Mouse (Mus musculus) kidney, postnatal 0 days (tissue): ENCODE results near the gene Zfp341. TPM values are rescaled to one million over a fixed set of nuclear protein-coding genes. Genes with fewer than 3 reads are reported as not detected.

ENCODE experiments used
- ATAC-seq: fragments of 200-750 bp; cut with Nextera tagmentation; replicated peaks from 2 replicates; pipeline ENCODE4 v1.8.0; 2017; ENCODE audit warnings: low read depth, moderate number of reproducible peaks, moderate TSS enrichment, moderate library complexity; ENCODE audit not compliant: low FRiP score
- DNase-seq: peaks from one replicate; pipeline ENCODE4 v3.0.0-alpha.2; 2016; ENCODE audit warnings: low spot score
- H3K27ac ChIP-seq: fragments of 300-500 bp; sonication (generic); 2 replicates; pipeline ENCODE4 v1.5.1; 2014; ENCODE audit warnings: mild to moderate bottlenecking
- H3K27me3 ChIP-seq: fragments of 300-500 bp; sonication (generic); 2 replicates; pipeline ENCODE4 v1.6.1; 2014; ENCODE audit warnings: low read length, mixed read lengths; ENCODE audit not compliant: insufficient read depth
- H3K36me3 ChIP-seq: fragments of 300-500 bp; sonication (generic); 2 replicates; pipeline ENCODE4 v1.6.1; 2014; ENCODE audit warnings: low read length, mixed read lengths; ENCODE audit not compliant: insufficient read depth
- H3K4me1 ChIP-seq: fragments of 300-500 bp; sonication (generic); replicated peaks from 2 replicates; pipeline ENCODE4 v1.6.1; 2014; ENCODE audit warnings: antibody characterized with exemption, low read length, mixed read lengths; ENCODE audit not compliant: insufficient read depth
- H3K4me2 ChIP-seq: fragments of 300-500 bp; sonication (generic); 2 replicates; pipeline ENCODE4 v1.6.1; 2014; ENCODE audit warnings: mild to moderate bottlenecking, low read length, moderate library complexity, mixed read lengths
- H3K4me3 ChIP-seq: fragments of 300-500 bp; sonication (generic); replicated peaks from 2 replicates; pipeline ENCODE4 v1.5.1; 2014; ENCODE audit warnings: low read depth, low read length
- H3K9ac ChIP-seq: fragments of 300-500 bp; sonication (generic); 2 replicates; pipeline ENCODE4 v1.6.1; 2014; ENCODE audit warnings: low read depth, low read length
- H3K9me3 ChIP-seq: fragments of 300-500 bp; sonication (generic); replicated peaks from 2 replicates; pipeline ENCODE4 v1.6.1; 2016; ENCODE audit warnings: low read length, inconsistent platforms, mixed read lengths
- CTCF ChIP-seq: IDR thresholded peaks from 2 replicates; pipeline ENCODE4 v1.5.1; 2016; ENCODE audit warnings: antibody characterized with exemption, low read depth, mild to moderate bottlenecking, moderate library complexity
- WGBS: fragments of 180-500 bp; shearing (Covaris S2); extraction: QIAGEN DNeasy Blood & Tissue Kit; methylation state at CpG from one replicate; pipeline ENCODE4 v1.1.7; 2014; 5-methylcytosine and 5-hydroxymethylcytosine counted together
- polyA plus RNA-seq: library from polyadenylated mRNA; unstranded; fragments of >200 nt; fragmentation: Nextera tagmentation; extraction: Ambion mirVana; gene quantifications from 2 replicates; pipeline ENCODE4 v1.2.1, GENCODE M21; 2015

Zfp341 gene
- polyA plus RNA-seq, 1 experiment from 2014 or later, result 0.80 TPM

DNA sequence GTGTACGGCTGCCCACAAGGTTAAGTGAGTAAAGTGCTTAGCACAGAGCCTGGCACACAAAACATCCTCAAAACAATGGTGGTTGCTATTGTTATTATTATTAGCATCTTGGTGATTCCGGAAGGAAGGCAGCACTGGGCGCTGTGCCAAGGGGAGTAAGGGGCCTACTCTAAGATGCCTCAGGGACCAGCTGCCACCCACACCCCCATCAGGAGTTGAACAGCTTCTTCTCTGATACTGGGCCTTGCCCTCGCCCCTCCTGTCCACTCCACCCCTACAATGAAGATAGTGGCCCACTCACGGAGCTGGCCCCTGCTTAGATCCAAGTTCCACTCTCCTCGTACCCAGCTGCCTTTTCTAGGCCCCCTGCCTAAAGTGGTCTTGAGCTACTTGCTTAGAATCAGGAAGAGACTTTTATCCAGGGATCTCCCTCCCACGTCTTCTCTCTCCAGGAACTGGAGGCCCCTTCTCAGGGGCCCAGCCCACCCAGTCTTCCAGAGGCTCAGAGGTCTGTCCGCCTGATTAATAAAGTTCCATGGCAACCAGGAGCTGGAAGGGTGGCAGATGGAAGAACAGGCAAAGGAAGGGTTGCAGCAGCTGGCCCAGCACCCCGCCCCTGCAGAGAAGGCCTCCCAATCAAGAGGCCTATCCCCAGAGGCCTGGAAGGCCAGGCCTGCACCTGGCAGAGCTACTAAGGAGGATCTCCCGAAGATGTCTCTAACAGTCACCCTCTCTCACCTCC lies 44.6 kb upstream of the Zfp341 start:
- Histone ChIP-seq H3K27ac (peak overlapping the region; percentile 77), H3K36me3 (no peaks in the 10 kb centered on the region), H3K27me3 (no peaks in the 10 kb centered on the region), H3K9me3 (no peaks in the 10 kb centered on the region), H3K9ac (peak overlapping the region; percentile 77), H3K4me3 (peak overlapping the region; percentile 84), H3K4me1 (peaks cover 17% of the 10 kb centered on the region), H3K4me2 (peak overlapping the region; percentile 91)
- 20% methylated on average over 10 of the region's 10 CpGs for WGBS
- TF ChIP-seq CTCF, result no peak
- DNase-seq (peak; percentile 52), ATAC-seq (no peak)

DNA sequence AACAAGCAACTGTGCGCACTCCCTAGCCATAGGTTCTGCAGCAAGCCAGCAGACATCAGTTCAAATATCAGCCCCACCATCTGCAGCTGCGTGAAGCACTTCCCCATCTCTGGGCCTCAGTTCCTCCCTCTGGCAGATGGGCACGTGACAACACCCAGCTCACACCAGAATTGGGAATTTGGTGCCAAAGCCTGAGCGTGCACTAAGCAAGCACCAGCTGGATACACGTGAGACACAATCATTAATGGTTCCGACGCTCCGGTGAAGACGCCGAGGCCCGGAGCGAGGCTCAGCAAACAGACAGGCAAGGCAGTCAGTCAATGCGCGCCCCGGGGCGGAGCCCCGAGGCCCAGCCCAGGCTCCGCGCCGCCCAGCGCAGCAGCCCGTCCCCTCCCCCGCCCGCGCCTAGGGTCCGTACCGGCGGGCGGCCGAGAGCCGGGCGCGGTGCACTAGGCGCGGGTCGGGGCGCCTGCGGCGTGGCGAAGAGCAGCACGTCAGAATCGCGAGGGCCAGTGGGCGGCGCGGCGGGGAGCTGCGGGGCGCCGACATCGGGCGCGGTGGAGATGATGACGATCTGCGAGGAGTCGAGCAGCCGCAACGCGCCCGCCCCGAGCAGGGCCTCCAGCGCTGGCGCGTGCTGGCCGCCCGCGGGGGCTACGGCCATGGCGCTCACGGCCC lies 43.9 kb upstream of the Zfp341 start:
- peak overlapping the region; percentile 77 for H3K27ac ChIP-seq
- under 1% methylated on average over 50 of the region's 70 CpGs for WGBS
- H3K36me3 ChIP-seq, result no peaks in the 10 kb centered on the region
- no peak for TF ChIP-seq CTCF
- peaks cover 17% of the 10 kb centered on the region for H3K4me1 ChIP-seq
- H3K9me3 ChIP-seq, result no peaks in the 10 kb centered on the region
- peak overlapping the region; percentile 77 for H3K9ac ChIP-seq
- H3K27me3 ChIP-seq, result no peaks in the 10 kb centered on the region
- ATAC-seq, result peak; percentile 68
- H3K4me3 ChIP-seq, result peak overlapping the region; percentile 84
- peak overlapping the region; percentile 91 for H3K4me2 ChIP-seq
- DNase-seq, result peak; percentile 58

DNA sequence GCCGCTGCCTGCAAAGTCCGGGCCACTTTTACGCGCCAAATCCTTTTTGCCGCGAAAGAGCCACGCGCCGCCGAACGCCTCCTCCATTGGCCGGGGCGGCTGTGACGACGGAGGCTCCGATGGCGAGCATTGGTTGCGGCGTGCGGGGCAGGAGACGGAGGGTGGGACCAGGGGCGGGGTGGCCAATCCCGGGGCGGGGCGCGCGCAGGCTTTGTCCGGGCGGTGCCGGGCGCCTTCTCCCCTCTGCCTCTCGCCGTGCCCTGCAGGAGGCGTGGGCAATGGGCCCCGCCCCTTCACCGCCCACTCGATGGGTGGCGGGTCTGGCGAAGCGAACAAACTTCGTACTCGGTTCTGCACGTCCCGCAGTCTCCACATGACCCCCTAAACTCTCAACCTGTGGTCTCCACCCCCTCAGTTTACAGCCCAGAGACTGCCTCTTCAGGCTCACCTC lies 43.2 kb upstream of the Zfp341 start, which contains the start of gene E2f1:
TSS of gene E2f1 (minus strand) at position 57 of the 451 bp plus-strand sequence.
- TF ChIP-seq CTCF, result peak; percentile 33; the same call in 1 of the 2 replicates
- 0% methylated on average over 33 of the region's 44 CpGs for WGBS
- Histone ChIP-seq H3K4me2 (peak within 1 kb of the TSS; percentile 91), H3K4me3 (peak within 1 kb of the TSS; percentile 84), H3K36me3 (no peaks in the 10 kb centered on the region), H3K9ac (peak within 1 kb of the TSS; percentile 77), H3K9me3 (no peaks in the 10 kb centered on the region), H3K27me3 (no peaks in the 10 kb centered on the region), H3K27ac (peak within 1 kb of the TSS; percentile 77), H3K4me1 (peaks cover 17% of the 10 kb centered on the region)
- DNase-seq (peak; percentile 98), ATAC-seq (peak; percentile 98)

DNA sequence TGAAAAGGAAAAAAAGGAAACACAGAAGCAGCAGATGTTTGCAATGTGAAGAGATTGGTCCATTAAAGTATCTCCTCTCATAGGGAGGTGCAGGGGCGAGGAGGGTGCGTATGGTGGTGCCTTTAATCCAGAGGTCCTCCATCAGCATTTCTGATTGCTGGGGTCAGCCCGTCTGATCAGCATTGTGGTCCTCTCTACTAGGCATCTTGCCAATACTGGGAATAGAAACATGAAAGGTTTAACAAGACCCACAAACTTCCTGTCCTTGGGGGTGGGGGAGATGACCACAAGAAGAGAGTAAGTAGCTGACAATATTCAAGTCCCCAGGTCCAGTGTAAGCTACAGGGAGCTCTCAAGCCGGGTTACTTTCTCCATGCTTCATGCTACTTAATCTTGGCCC lies 42.4 kb upstream of the Zfp341 start:
- DNase-seq (no peak), ATAC-seq (no peak)
- Histone ChIP-seq H3K27me3 (no peaks in the 10 kb centered on the region), H3K9ac (no peak overlapping the region), H3K4me3 (no peak overlapping the region), H3K36me3 (no peaks in the 10 kb centered on the region), H3K9me3 (no peaks in the 10 kb centered on the region), H3K4me2 (peak overlapping the region; percentile 91), H3K27ac (no peak overlapping the region), H3K4me1 (peaks cover 17% of the 10 kb centered on the region)
- TF ChIP-seq CTCF, result no peak
- WGBS, result 63% methylated on average over 4 of the region's 4 CpGs

DNA sequence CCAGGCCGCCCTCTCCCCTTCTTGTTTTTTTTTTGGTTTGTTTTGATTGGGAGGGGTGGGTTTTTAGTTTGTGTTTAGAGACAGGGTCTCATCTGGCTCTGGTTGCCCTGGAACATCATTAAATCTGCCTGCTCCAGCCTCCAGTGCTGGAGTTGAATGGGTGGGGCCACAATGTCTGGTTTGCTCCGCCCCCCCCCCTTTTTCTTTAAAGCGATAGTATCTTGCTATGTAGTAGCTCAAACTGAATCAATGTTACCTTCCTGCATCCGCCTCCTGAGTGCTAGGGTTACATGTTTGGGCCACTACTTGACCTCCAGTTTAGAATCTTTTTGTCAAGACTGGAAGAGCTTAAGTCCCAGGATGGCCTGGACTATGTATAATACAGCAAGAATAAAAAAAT lies 41.8 kb upstream of the Zfp341 start:
- H3K9ac ChIP-seq, result no peak overlapping the region
- TF ChIP-seq CTCF, result no peak
- H3K4me3 ChIP-seq, result no peak overlapping the region
- 85% methylated on average over 4 of the region's 4 CpGs for WGBS
- no peaks in the 10 kb centered on the region for H3K9me3 ChIP-seq
- DNase-seq (no peak), ATAC-seq (no peak)
- peaks cover 17% of the 10 kb centered on the region for H3K4me1 ChIP-seq
- H3K36me3 ChIP-seq, result no peaks in the 10 kb centered on the region
- no peak overlapping the region for H3K4me2 ChIP-seq
- H3K27me3 ChIP-seq, result no peaks in the 10 kb centered on the region
- no peak overlapping the region for H3K27ac ChIP-seq

DNA sequence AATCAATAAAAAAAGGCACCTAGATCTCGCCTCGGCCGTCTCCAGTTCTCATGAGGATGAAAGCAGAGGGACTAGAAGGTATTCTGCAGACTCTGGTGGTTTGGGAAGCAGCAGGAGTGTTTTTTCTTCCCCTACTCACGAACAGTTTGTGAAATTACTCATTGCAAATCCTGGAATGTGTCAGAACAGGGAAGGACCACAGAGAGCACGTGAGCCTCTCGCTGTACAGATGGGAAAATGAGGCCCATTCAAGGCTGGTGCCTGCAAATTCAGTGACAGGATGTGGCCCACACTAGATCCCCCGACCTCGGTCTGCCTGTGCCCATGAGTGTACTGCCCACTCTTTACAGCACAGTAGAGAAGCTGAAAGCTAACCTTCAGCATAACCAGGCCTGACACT lies 41.1 kb upstream of the Zfp341 start:
- Histone ChIP-seq H3K9me3 (no peaks in the 10 kb centered on the region), H3K4me1 (peaks cover 17% of the 10 kb centered on the region), H3K27me3 (no peaks in the 10 kb centered on the region), H3K4me3 (no peak overlapping the region), H3K36me3 (no peaks in the 10 kb centered on the region), H3K27ac (no peak overlapping the region), H3K4me2 (no peak overlapping the region), H3K9ac (no peak overlapping the region)
- DNase-seq (no peak), ATAC-seq (no peak)
- WGBS, result 74% methylated on average over 8 of the region's 8 CpGs
- TF ChIP-seq CTCF, result no peak
